Mouse (Mus musculus): ENCODE results near the gene Mme.
A peak's percentile ranks its signal among the peaks of the same experiment; 100 is the strongest.

Mme gene

DNA sequence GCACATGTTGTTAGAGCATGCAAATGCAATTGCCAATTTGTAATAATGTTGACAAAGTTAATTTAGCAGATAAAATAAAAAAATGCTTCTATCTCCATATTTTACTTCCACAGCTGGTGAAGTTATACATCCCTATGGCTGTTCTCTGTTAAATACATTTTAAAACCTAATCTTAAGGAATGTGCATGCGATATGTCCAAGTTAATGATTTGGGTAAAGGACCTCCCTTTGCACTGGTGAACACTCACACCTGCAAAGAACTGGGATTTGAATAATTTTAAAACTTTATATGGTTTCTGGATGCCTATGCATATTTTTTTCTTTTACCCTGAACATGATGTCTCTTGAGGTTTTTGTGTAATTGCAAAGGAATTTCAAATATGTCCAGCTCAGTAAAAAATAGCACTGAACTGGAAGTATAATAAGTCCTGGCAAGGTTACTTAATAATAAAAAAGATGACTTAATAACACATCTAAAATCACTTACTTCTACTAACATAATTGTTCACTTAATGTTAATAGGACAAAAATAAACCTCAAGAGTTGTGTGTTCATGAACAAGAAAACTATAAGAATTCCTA lies 110.4 kb downstream of the Mme start:
- DNase-seq = no peak

DNA sequence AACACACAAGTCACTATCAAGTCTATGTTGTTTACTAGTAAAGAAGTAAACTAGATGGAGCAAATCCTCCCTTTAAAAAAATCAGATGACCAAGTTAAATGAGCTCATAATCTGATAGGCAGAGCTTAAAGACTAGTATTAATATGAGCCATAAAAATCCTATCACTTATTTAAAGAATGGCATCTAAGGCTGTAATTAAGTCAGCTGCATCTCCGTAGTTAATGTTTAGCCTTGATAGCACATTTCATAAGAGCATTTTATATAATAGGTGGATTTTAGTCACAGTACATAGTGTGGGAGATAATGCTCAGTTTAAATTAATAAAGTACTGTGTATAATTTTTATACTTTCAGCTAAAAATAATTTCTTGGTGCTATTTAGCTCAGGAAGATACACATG lies 118.2 kb downstream of the Mme start:
- DNase-seq = no peak

DNA sequence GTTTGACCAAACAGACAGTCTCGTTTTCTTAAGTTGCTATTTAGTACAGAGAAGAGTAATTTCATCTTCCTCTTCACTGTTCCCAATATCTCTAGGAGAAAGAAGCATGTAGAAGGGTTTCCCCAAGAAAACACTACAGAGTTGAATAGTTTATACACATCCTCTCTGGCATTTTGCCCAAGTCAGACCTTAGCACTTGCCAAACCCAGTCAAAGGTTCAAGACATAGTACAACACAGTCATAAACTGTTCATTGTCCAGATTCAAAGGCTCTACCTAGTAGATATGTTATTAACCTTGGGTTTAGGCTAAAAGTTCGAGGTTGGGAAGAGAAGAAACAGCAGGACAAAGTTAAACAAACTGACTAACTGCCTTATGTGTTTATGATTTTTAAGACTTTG lies 143.7 kb downstream of the Mme start:
- peak; percentile 8 for DNase-seq

DNA sequence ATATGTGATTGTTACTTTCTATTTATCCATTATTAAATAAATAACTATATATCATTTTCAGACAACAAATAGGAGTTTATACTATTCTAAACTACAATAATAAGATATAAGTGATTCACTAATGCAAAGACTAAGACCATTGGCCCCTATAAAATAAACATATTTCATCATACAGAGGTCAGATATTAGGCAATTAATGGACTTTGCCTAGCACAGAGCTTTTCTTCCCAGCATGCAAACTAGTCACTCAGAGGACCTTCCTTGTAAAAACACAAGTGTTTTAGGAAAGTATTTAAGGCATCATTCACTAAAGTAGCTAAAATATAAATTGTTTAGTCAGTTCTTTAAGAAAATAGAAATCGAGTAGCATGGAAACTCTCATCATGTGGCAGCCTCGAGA lies 149.4 kb downstream of the Mme start:
- DNase-seq = no peak

DNA sequence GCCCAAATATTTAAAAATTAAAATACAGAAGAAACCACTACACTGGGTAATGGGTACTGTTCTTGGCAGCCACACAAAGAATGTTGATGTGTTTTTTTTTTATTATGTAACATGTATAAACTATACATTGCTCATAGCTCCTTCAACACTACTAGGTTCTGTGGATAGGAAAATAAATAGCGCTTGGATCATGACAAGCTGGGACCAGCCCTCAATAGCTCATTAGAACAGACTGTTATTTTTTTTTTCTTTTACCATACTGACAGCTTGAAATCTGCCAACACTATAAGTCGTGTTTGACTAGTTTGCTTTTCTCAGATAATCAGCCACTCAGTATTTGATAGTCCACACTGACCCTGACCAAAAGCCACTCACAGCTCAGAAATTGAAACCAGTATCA lies 150.0 kb downstream of the Mme start:
- no peak for DNase-seq

DNA sequence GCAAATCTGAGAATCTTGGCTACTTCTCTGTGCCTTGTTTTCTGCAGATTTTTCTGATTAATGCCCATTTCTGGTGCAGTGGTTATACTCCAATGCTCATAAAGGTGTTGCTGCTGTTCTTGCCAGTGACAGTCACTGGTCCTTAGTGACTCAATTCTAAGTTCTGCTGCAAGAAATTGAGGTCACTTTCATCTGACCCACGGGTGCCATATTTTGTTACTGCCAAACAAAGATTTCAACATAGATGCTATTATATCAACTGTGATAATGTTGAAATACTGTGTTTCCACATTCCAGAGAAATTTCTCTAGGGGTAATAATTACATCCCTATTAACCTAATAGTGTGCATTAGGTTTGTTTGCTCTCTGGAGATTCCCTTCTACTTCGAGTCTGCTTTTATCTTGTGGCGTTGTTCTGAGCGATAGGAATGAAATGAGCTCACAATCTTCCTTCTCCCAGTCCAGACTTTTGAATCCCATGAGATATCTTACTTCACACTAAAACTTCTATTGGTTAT lies 153.1 kb downstream of the Mme start:
- DNase-seq = peak; percentile 63

DNA sequence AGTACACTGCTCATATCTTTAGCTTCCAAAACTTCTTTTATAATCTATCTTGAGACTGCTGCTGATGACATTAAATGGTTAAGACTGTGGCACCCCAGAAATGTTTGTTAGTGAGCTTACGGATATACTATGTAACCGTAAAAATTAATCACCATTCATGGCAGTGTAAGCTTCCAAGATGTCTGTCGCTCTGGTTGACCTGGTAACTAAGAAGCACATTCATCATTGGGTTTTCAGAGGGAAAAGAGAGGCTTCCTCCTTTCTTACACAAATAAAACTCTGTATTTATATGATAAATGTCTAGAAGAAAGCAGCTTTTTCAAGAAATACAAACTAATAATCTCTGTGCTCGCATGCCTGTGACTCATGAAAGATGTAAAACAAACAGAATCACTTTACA lies 156.8 kb downstream of the Mme start:
- DNase-seq = no peak

DNA sequence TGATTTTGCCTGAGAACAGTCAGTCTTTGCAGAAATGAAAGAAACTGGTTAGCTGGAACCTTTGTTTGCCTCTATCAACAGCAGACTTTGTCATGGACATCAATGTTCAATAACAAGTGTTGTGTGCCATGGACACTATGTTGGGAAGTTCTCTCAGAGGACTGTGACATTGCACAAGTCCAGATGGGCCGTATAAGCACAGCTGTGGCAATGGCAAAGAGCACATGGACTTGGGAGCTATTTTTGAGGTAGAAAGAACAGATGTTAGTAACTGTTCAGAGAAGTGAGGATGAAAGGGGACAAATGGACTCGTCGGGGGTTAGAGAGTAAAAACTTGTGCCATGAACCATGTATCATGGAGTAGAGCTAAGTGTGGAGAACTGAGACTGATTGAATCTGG lies 165.1 kb downstream of the Mme start:
- DNase-seq = peak; percentile 56

DNA sequence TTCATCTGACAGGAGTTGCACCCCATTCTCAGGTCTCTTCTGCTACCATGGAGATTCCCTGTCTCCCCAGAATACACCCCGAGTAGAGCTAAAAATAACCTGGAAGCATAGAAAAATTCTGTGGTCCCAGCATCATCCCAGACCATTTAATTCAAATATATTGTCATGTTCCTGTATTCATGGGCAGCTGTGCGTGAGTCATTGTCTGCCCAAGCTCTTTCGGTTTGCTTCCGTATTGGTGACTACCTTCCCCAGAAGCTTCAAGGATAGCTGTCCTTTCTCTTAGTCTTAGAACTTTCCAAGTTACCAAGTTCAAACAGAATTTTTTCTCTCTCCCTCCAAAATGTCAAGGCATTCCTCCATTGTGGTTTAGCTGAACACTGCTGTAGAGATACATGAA lies 169.7 kb downstream of the Mme start:
- no peak for DNase-seq

DNA sequence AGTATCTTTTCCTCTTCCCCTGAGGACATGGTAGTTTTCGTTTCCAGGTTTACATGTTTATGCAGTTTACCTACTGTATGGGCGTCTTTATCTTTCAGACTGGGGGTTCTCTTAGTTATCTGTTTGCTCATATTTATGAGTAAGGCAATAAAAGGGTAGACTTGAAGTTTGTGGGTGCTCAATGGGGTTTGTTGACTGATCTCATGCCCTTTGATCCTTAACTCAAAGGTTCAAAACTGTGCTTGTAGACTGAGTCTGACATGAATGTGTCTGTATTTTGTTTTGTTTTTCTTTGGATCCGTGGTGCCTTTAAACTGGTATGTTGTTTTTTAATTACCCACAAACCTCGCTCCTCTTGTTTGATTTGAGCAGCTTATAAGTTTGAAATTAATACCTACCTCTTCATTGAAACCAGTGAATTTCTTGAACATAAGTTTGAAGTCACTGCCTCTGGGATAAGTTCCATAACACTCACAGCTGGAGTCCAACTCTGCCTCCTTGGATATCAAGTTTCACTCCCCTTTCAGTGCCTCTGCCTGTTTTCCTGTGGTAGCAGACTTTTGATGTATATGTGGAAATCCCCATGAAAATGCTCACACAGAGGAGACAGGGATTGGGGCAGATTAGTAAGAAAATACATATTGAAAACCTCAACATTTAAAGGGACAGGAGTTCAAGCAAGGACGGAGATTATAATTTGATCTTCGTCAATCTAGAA lies 171.0 kb downstream of the Mme start:
- no peak for DNase-seq

DNA sequence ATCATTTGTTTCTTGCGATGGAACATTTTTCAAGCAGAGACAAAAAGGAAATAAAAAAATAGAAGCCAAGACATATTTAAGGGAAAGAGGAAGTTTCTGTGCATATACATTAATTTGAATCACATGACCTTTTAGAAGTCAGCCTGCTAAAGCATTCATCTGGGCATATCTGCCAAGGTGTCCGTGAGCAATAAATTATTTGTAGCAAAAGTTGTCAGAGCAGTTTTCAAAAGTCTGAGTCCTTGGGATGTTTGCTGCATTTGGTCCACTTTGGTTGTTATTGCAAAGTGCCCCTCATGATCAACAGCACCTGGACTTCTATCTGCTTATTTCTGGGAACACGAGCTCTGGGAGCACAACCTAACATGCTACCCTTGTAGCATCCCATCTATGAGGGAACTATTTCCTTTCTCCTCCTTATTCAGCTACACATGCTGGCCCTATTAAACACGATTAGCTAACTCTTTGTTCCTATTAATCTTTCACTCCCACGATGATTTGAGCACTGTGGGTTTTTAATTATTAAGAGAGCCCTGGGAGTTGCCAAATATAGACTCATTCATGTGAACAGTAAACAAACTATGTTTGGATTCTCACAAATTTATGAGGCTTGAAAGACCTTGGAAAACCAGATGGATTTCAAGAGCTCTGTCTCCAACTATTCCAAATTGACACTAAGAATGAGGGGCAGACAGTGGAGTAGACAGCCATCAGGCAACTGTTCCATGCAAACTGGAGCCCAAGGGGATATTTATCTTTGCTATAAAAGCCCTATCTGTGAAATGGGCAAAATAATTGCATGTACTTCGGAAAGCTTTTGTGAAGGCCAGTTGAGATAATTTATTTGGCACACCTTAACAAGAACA lies 171.9 kb downstream of the Mme start:
- no peak for DNase-seq

DNA sequence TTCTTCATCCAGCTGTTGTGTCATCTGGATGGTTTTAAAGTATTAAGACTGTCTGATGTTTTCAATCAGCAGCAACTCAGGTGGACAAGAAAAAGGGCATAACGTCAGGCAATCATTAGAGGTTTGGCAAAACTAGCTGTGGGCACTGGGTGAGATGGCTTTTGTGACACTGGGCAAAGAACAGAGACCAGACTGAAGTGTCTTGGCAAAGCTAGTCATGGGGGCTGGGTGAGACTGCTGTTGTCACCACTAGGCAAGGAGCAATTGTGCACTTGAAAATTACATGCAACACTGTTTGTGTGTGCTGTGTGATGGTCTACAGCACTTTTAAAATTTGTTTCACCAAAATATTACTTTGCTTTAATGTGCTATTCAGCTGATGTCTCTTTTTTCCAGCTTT lies 175.9 kb downstream of the Mme start:
- DNase-seq = no peak

DNA sequence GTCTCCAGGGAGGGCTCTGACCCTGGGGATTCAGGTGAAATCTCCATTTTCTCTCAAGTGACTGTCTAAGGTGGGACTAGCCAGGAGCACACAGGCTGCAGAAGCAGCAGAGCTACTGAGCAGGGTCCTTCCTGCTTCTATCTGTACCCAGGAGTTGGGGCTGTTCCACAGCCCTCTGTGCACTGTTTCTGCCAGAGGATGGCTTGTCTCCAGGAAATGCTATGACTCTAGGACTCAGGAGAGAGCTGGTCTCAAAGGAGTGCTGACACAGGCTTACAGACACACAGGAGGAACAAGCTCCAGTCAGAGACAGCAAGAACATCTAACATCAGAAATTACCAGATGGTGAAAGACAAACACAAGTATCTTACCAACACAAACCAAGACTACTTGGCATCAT lies 176.4 kb downstream of the Mme start:
- no peak for DNase-seq

DNA sequence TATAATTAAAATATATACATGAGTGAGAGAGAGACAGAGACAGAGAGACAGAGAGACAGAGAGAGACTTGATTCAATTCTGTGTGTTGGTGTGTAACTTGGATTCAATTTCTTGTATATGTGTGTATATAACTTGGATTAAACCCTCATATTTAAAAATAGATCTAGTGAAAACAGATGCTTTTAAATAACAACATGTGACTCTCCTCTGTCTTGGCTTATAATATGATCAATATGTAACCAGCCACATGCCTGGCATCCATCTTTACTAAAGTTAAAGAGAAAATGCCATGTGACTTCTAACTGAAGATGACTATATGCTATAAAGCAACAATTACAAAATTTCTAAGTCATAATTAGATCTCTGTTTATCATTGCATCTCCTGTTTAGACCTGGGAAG lies 182.2 kb downstream of the Mme start:
- no peak for DNase-seq

All from lung, postnatal 10 days (tissue).